Mouse (Mus musculus): ENCODE measurements around the gene Fam209.

The Fam209 gene

DNA sequence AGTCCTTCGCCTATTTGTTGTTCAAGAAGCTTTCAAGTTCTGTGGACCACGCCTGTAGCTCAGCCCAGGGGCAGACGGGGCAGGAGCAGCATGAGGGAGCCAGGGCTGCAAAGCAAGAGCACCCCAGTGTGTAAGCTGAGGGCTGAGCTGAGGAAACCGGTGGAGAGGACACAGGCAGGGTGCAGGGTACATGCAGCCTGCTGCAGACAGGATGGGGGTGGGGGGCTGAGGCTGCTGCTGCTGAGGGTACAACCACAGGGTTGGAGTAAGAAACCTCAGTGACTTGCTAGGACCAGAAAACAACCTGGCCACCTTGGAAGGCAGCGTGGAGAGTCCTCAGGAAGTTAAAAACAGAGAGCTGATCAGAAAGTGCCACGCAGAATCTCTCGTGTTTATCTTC is 8.0 kb downstream of the Fam209 start:
- no peak for DNase-seq

GRCm38 (mm10) chr2:172481654-172482385 is 9.5 kb downstream of the Fam209 start:
- no peak for DNase-seq

DNA sequence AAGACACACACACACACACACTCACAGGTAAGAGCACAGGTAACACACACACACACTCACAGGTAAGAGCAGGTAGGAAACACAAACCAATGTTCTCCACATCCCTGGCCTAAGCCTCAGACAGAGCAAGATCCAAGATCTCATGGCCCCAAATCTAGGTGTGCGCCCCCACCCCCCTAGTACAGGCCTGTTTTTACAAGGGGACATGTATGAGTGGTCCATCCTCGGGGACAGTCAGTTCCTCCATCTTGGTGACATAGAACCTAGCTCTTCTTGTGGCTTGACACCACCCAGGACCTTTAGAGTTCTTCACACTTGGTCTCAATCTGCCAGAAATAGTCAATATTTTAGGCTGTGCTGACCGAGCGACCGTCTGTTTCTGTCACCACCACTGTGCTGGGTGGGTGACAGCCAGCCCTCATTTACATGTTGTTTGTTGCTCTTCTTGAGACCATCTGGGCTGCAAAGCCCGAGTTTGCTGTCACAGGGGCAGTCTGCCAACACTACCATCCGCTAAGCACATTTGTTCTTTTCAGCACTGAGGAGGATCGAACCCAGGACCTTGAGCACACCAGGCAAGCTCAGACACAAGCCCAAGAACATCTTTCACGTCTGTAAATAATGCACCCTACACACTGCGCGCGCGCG is 11.6 kb downstream of the Fam209 start:
- no peak for DNase-seq

DNA sequence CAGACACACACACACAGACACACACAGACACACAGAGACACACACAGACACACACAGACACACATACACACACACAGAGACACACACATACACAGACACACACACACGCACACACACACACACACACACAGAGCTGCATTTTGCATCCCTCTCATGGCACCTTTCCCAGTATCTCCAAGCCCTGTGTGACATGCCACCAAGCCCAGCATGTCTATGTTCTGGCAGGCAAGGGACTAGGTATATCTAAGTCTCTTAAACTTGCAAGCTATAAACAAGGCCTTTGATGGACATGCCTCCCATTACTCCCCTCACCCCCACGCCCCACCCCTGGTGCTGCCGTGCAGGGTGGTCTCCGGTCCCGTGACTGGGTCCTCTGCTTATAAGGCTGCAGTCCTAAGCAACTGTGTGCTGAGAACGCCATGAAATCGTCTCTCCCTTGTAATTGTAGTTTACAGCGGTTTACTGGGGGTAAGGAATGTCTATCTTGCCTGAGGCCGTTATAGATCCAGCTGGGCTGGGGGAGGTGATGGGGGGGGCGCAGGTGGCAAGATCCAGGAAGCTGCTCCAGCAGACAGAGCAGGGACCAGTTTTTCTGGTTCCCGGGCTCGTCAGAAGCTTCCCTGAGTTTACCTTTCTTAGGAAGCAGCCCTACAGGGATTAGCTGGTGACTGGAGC is 12.5 kb downstream of the Fam209 start:
- no peak for DNase-seq

DNA sequence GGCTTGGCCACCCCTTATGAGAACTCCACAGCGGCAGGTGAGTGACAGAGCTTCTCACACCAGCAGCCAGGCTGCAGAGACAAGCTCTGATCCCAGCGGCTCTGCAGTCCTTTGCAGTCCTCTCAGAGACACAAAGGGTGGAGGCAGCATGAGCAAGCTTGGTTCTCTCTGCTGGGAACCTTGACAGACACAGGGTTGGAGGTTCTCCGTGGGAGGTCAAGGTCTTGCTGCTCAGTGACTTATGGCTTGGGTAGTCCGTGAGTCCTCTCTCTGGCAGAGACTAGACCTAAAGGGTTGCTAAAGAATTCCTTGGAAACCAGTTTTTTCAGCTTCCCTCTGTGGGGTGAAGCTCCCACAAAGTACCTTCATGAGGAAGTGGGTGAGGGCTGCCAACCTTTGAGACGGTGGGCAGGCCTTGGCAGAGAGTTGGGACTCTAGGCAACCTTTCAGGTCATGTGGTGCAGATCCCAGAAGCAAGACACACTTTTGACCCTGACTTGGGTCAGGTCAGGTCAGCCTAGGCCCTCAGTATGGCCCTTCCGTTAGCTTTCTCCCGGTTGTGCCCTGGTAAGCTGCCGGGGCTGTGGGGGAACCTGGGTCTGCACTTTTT is 24.5 kb downstream of the Fam209 start:
- no peak for DNase-seq

- no peak for DNase-seq
These were observed 26.5 kb downstream of the Fam209 start for GRCm38 (mm10) chr2:172498823-172499222.

GRCm38 (mm10) chr2:172500752-172501316 is 28.5 kb downstream of the Fam209 start:
- no peak for DNase-seq

DNA sequence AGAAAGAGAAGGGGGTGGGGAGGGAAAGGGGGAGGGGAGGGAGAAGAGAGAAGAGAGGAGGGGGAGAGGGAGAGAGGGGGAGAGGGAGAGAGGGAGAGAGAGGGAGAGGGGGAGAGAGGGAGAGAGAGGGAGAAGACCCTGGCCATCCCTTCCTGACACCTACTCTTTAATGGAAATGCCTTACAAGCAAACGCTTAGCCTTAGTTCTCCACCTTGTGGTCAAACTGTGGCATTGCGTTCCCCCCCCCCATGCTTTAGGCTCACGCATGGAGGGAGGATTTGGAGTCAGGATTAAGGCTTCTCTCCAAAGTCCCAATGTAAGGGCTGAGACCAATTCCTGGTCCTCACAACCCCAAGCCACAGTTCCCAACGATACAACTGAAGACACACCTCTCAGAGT is 29.0 kb downstream of the Fam209 start:
- no peak for DNase-seq

- no peak for DNase-seq
These were observed 29.8 kb downstream of the Fam209 start for GRCm38 (mm10) chr2:172502168-172502567.

- DNase-seq, result no peak
These were observed 33.8 kb downstream of the Fam209 start for GRCm38 (mm10) chr2:172506121-172506520.

- no peak for DNase-seq
These were observed 37.9 kb downstream of the Fam209 start for GRCm38 (mm10) chr2:172510056-172510712.

DNA sequence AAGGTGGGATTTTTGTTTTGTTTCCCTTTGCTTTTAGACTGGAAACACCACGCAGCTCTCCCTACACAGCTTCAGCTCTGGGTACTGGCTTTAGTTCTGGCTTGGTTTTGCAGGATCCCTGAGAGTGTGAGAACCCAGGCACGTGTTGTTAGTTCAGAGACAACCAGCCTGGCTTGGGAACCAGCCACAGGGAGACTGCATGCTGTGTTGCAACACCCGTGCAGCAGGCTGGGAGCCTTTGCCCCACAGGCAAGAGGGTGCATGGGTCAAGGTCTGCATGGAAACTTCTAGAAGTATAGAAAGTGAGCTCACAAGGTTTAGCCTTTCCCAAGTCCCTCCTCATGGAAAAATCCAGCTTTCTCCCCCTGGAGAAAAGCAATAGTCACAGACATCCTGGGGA is 38.6 kb downstream of the Fam209 start:
- DNase-seq, result no peak

- DNase-seq, result no peak
These were observed 44.2 kb downstream of the Fam209 start for GRCm38 (mm10) chr2:172516407-172516992.

GRCm38 (mm10) chr2:172520616-172521371 is 48.5 kb downstream of the Fam209 start:
- no peak for DNase-seq

DNA sequence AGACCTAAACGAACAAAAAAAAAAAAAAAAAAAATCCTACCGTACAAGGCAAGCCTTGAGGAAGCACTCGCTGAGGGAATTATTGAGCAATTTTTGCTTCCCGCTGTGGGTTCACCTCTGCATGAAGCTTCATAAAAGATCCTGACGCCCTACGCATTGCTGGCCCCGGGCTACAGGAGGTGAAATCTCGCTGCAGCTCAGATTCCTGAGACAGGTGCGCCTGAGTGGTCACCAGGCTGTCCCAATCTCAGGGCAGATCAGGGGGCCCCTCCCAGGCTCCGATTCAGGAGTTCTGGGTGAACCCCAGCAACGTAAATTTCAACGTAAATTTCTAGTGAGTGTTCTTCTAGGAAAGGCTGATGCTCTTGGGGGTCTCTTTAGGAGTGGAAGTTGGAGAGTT is 50.2 kb downstream of the Fam209 start:
- no peak for DNase-seq

All from cerebellum, adult 11 months (tissue).